Mouse (Mus musculus) heart, postnatal 36 days (tissue): ENCODE measurements around the gene P2rx3. TPM values are rescaled to one million over a fixed set of nuclear protein-coding genes. Genes with fewer than 3 reads are reported as not detected.

Source experiments
- DNase-seq, 2 experiments: peaks; one replicate each; pipeline ENCODE4 v3.0.0; 2021 to 2022
- intact Hi-C: fragments of 180-260 bp; cut with DNase I; formaldehyde crosslinking; loops from one replicate; pipeline ENCODE4 v1.15.1; 2025
- total RNA-seq, 2 experiments: library from RNA; stranded (reverse); gene quantifications; 2 replicates each; pipeline ENCODE4 v1.2.3; 2021

The P2rx3 gene
- under 1 TPM; 0.31 to 0.60 TPM for total RNA-seq

- intact Hi-C loops, result loop anchor here (1.0 kb wide), 1 partner anchor 10 kb away; no protein-coding TSS in a partner anchor
- peak; percentile 91 to 93 for DNase-seq
These were observed at the start of gene P2rx3, which contains the start of gene Ssrp1 for GRCm38 (mm10) chr2:85037047-85038026. Gene P2rx3, minus strand, starts transcription at chr2:85037462. Gene Ssrp1, plus strand, starts transcription at chr2:85037234.

DNA sequence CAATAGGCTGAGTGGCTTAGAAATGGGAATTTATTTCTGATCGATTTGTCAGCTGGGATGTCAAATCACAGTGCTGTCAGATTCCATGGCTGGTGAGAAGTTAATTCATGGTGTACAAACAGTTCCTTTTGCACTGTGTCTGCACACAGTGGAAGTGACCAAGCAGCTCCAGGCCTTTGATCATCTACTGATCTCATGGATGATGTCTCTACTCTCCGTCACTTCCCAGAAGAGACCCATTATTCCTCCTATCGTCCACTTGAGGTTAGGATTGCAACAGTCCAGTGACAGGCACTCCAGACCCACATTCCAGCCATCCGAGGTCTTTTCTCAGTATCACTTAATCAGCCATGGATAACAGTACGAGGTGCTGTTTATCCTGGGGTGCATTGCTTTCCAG lies 36.5 kb upstream of the P2rx3 start:
- intact Hi-C loops, result no loop called here
- DNase-seq, result no peak

DNA sequence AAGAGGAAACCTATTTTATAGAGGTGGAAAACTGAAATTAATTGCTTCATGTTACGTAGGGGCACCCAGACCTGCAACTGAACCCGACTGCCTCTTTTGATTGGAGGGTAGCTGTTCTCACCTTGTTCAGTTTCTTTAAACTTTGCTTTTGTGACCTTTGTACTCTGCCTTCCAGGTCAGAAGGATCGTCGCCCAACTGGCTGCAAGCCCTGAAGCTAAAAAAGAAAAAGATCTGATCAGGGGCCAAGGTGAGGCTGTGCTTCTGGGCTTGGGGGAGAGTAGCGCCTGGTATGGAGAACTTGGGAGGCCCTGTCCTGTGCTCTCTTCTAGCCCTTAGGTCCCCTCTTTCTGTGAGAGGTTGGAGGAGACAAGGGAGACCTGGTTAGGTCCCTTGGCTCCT lies 34.7 kb upstream of the P2rx3 start:
- intact Hi-C loops, result no loop called here
- no peak for DNase-seq

GRCm38 (mm10) chr2:85070086-85070485 lies 32.8 kb upstream of the P2rx3 start:
- intact Hi-C loops, result no loop called here
- peak in 1 of 2 experiments; percentile 1 for DNase-seq

- intact Hi-C loops, result no loop called here
- DNase-seq, result no peak
These were observed 31.4 kb upstream of the P2rx3 start for GRCm38 (mm10) chr2:85068626-85069025.

DNA sequence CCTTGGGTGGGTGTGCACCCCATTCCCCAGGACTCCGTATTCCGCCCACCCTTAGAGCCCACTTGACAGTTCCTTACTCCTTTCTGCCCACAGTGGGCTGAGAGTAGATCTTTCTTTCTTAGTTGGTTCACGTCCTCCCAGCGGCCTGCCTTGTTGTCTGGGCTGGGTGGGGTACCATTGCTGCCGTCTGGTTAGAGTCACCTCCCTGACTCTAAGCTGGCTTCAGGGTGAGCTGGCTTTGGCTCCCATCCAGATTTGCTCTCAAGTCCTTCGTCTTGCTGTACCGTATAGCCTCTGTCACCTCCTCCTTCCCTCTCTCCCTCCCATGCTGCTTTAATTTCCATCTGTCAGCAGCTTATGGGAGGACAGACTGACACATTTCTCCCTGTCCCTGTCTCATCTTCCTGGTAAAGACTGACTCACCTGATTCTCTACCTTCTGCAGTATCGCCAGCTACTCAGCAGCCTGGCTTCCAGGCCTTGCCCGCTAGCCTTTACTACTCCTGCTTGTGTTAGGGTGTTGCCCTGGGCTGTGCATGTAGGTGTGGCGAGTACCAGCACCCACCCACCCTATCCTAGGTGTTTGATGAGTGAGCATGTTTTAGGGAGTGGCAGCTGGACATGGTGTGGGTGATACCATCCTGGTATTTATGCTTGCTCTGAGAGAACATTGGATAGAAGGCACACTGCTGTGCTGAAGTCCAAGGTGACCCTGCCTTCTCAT lies 30.8 kb upstream of the P2rx3 start:
- intact Hi-C loops, result no loop called here
- peak in 1 of 2 experiments; percentile 8 for DNase-seq

DNA sequence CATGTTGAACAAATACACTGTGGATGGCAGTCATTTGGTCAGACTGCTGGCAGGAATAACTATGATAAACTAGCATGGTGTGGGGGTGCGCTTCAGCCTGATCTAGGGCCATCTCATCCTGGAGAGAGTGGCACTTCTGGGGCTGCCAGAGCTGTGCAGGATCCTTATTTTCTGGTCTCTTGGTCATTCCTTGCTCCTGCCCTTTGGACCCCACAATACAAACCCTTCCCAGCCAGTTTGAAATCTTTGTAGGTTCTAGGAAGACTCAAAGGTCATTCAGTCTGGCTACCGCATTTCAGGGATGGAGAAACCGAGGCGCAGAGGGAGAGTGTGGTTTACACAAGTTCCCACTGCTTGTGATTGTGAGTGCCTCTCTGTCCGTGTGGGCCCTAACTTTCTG lies 29.7 kb upstream of the P2rx3 start:
- DNase-seq, result peak in 1 of 2 experiments; percentile 1
- intact Hi-C loops, result no loop called here

DNA sequence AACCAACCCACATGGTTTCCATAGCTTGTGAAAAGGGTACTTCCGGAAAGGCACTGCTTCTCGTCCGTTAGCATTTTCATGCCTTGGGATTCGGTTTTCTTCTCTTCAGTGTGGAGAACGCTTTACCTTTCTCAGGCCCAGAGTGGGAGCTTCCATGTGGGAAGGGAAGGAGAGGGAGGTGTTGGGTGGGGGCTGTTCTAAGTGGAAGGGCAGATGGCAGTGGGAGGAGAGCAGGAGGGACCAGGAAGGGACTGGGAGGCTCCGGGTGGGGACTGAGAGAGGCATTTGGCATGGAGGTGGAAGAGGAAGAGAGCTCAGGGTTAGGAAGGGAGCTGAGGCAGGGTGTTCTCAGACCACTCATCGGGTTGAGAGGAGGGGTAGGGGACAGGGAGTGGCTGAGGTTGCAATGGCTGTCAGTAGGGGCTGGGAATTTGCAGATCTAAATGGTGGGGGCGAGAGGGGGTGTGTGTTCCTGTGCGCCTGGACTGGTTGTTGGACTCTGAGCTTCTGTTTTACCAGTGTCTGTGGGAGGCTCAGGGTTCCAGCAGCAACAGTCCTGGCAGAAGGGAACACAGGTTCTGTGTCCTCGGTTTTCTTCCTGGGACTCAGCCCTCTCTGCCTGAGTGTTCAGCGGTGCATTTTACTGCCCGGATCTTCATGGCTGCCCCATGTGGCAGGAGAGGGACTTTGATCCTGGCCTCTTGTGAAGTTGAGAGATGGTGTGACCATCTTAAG lies 28.0 kb upstream of the P2rx3 start:
- peak in 1 of 2 experiments; percentile 32 for DNase-seq

DNA sequence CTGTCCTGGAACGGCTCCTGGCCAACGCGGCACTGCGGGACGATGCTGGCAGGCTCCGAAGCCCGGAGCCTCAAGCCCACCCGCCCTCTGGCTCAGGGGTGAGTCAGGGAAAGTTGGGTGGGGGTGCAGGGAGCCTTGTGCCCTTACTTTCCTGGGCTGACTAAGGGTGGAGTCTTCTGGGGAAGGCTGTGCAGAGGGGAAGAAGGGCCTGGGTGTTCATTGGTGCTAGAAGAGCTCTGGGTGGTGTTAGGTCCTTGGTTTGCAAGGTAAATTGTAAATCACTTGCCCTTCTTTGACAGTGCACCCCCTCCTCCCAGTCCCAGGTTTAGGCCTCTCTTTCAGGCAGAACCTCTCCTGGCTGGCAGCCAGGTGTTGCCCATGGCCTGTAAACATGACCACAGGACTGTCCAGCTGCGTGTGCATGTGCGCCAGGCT lies 23.9 kb upstream of the P2rx3 start:
- DNase-seq, result peak in 1 of 2 experiments; percentile 35
- intact Hi-C loops, result no loop called here

More for the DNA sequence above, 28.0 kb upstream of the P2rx3 start:
- intact Hi-C loops, result loop anchor here (2.0 kb wide), 1 partner anchor 33 kb away; no protein-coding TSS in a partner anchor

DNA sequence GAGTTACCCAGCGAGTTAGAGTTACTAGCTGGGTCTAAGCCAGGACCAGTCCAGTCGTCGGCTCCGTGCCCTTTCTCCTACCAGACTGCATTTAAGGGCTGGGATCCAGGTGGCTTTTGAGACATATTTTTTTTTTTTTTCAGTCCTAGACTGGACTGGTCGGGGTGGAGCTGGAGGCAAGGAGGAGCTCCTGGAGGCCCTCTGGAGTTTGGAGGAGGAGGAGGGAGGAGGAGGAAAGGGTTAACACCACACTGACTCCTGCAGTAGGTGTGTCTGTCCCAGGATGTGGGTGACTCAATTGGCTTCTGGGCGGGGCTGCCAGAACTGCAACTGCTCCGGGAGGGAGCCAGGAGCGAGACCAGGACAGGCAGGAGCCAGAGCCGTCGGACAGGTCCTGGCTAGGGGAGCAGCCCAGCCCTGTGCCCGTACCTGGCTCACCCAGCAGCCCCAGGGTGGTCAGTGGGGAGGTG lies 23.4 kb upstream of the P2rx3 start:
- intact Hi-C loops, result no loop called here
- DNase-seq, result peak; percentile 61 to 68

- intact Hi-C loops, result no loop called here
- DNase-seq, result no peak
These were observed 22.4 kb upstream of the P2rx3 start for GRCm38 (mm10) chr2:85059677-85060076.

DNA sequence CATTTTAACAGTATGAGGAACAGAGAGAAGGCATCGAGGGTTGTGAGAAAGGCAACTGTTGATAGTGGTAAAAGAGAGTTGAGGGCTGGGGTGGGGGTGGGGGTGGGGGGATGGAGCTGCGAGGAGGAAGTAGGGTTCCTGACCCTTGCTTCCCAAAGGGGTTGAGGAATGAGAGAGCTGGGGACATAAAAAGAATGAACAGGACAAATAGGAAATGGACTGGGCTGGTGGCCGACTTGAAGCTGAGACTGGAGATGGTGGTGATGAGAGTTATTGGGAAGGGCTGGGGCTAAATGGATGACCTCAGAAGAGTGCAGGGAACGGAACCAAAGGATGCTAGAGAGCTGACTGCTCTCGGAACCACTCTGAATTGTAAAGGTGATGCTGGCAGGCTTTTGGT lies 19.4 kb upstream of the P2rx3 start:
- intact Hi-C loops, result no loop called here
- DNase-seq, result no peak

- DNase-seq, result no peak
- intact Hi-C loops, result loop anchor here (5.0 kb wide), 1 partner anchor 189 kb away; no protein-coding TSS in a partner anchor
These were observed 16.0 kb upstream of the P2rx3 start for GRCm38 (mm10) chr2:85053192-85053816.

GRCm38 (mm10) chr2:85050746-85051145 lies 13.5 kb upstream of the P2rx3 start:
- intact Hi-C loops, result loop anchor here (5.0 kb wide), 1 partner anchor 192 kb away; no protein-coding TSS in a partner anchor
- peak in 1 of 2 experiments; percentile 46 for DNase-seq

- intact Hi-C loops, result loop anchor here (5.0 kb wide), 1 partner anchor 192 kb away; no protein-coding TSS in a partner anchor
- peak; percentile 72 to 81 for DNase-seq
These were observed 12.9 kb upstream of the P2rx3 start for GRCm38 (mm10) chr2:85050001-85050634.

DNA sequence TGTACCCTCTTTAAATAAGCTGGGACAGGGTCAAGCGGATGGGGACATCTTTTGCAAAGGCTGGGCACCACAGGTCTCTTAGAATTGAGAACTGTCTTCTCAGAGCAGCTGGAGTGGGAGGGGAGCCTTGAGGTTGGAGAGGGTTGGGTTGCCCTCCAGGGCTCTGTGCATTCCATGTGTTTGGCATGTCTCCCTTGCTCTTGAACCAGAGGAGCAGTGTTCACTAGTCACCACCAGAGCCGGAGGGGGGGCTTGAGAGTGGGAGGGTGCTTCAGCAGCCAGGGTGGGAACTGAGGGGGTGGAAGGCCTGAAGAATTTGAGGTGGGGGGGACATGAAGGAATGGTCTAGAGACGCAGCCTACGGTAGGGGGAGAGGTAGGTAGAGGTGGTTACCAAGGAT lies 12.0 kb upstream of the P2rx3 start:
- intact Hi-C loops, result loop anchor here (10.0 kb wide), 1 partner anchor 334 kb away; the partner anchor contains the start of gene Zdhhc5
- DNase-seq, result no peak

DNA sequence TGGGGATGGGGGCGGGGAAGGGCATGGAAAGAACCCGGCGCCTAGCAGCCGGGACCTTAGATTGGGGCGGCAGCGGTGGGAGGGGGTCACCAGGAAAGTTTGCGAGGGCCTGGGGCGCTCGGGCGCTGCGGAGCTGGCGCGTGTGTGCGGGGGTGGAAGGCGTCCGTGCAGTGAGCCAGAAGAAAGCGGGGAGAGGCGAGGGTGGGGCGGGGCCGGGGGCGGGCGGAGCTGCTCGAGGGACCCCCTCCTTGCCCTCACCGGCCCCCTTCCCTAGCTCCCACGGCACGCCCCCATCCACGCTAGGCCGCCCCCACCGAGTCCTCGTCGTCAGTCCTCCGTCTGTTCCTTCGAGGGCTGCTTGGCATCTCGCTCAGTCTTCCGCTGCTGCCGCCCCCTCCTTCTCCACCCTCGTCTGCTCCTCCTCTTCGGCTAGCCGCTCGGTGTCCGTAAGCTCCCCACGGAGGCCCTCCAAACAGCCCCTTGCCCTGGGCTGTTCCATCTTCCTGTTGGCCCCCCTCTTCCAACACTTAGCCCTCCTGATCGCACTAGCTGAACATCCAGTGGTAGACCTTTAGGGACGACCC lies 11.0 kb upstream of the P2rx3 start:
- intact Hi-C loops, result loop anchor here (10.0 kb wide), 1 partner anchor 333 kb away; the partner anchor contains the start of gene Zdhhc5
- peak; percentile 70 to 74 for DNase-seq

DNA sequence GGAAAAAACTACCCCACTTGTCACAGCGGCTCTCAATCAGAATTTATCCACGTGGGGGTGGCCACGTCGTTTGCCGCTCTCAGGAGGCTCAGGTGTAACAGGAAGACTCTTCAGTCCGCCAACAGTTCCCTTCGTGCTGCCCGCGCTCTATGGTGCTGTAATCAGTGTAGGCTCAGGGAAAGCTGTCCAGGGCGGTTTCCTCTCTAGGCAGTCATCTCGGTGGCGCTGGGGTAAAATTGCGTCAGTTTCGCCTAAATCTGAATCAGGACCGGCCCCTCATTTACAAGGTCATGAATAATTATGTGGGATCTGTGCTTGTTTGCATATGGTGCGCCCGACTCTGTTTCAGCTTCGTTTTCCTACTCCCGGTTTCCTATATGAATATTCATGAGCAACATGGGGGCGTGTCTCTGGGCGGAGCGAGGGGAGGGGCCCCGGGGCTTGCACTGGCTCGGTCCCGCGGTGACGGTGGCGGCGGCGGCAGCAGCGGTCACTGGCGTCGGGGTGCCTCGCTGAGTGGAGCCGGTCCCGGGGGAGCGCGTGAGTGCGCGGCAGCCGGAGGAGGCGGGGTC lies 10.4 kb upstream of the P2rx3 start, which contains the start of gene Tnks1bp1:
Gene Tnks1bp1, plus strand, starts transcription at position 427 of the 572 bp plus-strand sequence.
- DNase-seq, result peak; percentile 99
- intact Hi-C loops, result loop anchor here (1.0 to 10.0 kb wide), 2 partner anchors 10 to 333 kb away; partner anchors contain the start of genes P2rx3, Ssrp1 and Zdhhc5
